Mouse (Mus musculus): ENCODE results near the gene Ccsap.

Gene Ccsap

GRCm38 (mm10) chr8:123803639-123804038 lies 56.4 kb downstream of the Ccsap start:
- no peak for DNase-seq

GRCm38 (mm10) chr8:123801538-123801937 lies 58.5 kb downstream of the Ccsap start:
- no peak for DNase-seq

- no peak for DNase-seq
These were observed 59.1 kb downstream of the Ccsap start for GRCm38 (mm10) chr8:123800867-123801266.

GRCm38 (mm10) chr8:123799885-123800284 lies 60.1 kb downstream of the Ccsap start:
- DNase-seq = no peak

- DNase-seq = no peak
These were observed 60.6 kb downstream of the Ccsap start for GRCm38 (mm10) chr8:123799434-123799833.

GRCm38 (mm10) chr8:123797928-123798327 lies 62.1 kb downstream of the Ccsap start:
- no peak for DNase-seq

GRCm38 (mm10) chr8:123796758-123797157 lies 63.3 kb downstream of the Ccsap start:
- DNase-seq = no peak

- no peak for DNase-seq
These were observed 65.2 kb downstream of the Ccsap start for GRCm38 (mm10) chr8:123794766-123795165.

GRCm38 (mm10) chr8:123793900-123794299 lies 66.1 kb downstream of the Ccsap start:
- no peak for DNase-seq

- DNase-seq = no peak
These were observed 68.2 kb downstream of the Ccsap start for GRCm38 (mm10) chr8:123791845-123792225.

GRCm38 (mm10) chr8:123791101-123791844 lies 68.7 kb downstream of the Ccsap start:
- DNase-seq = no peak

All from right cerebral cortex, postnatal 14 days (tissue).